Mouse (Mus musculus): ENCODE data around the gene Adgrg5.

Gene Adgrg5

DNA sequence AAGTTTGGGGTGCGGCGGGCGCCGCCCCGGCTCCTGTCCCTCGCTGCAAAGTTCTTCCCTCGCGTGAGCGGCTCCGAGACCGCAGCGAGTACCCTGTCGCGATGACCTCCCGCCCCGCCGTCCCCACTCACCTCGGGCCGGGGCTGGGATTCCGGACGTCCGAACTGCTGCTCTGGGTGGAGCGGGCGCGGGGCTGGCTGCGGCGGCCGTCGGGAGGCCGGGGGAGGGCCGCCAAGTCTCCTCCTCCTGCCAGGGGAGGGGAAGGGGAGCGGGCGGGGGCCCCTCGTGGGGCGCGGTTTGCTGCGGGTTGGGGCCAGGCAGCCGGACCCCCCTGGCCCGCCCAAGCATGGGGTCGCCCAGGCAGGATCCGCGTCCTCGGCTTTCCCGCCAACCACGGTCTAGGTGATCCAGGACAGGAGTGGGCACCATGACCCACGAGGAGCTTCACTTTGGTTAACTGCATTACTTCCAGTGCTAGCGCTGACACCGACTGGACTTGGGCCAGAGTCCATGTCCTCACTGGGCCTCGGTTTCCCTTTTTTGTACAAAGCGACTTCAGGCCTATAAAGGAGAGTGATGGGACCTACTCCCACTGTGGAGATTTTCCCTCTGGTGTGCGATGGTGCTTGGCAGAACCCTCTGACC, 5.5 kb upstream of the Adgrg5 start, which contains the start of gene Ccdc102a:
TSS of gene Ccdc102a (minus strand) at position 248 of the 645 bp plus-strand sequence.
- peak; percentile 59 for DNase-seq

- DNase-seq, result no peak
These were observed 4.2 kb upstream of the Adgrg5 start for GRCm38 (mm10) chr8:94919256-94919655.

- DNase-seq, result no peak
These were observed 1.3 kb upstream of the Adgrg5 start for GRCm38 (mm10) chr8:94922176-94922575.

DNA sequence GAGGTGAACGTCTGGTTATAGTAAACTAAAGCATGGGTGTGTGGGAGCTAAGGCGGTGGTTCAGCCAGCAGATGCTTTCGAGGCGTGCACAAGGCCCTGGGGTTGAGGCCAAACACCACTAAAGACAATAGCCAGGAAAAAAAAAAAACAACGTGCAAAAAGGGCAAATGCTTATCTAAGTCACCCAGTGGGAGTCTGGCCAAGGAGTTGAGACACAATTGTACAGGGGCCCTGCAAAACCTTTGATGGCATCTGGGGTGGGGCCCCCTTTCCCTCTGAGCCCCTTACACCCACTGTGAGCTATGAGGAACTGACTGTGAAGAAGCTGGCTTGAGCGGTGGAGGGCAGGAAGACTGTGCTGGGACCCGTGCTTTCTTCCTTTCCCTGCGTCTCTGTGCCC, 892 bp upstream of the Adgrg5 start:
- peak; percentile 56 for DNase-seq

GRCm38 (mm10) chr8:94928227-94928626, 4.7 kb downstream of the Adgrg5 start:
- no peak for DNase-seq

GRCm38 (mm10) chr8:94933918-94934317, 10.4 kb downstream of the Adgrg5 start:
- no peak for DNase-seq

DNA sequence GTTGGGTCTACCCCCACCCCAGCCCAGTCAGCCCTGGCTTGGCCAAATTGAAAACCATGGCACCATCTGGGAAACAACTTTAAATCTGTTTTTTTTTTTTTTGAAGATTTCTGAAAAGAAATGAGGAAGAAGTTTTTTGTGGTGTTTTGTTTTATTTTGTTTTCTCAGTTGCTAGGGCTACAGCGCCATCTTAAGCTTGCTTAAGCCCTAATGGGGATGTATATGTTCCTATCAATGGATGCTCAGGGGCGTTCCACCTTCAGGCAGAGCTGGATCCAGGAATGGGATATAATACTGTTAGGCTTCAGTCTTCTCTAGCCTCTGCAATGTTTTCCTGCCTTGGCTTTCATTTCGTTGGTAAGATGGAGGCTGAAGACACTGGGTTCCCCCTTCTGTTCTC, 11.7 kb downstream of the Adgrg5 start:
- no peak for DNase-seq

DNA sequence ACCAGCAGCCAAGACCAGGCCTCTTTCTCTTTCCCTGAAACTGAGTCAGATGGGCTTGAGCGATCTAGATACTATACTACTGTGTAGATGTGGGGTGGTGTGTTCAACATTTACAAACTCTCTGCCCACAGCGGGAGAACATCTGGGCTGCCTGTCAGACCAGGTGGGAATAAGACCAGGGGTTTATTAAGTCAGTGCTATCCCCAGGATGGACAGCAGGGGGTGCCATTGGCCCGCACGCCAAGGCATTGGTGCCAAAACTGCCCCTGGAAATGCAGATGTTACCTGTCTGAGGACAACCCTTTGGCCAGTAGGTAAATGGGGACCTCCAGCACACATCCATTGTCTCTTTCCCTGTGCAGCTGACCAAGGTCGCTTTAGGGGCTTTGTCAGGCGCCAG, 19.1 kb downstream of the Adgrg5 start:
- DNase-seq, result peak; percentile 78

GRCm38 (mm10) chr8:94945185-94945584, 21.7 kb downstream of the Adgrg5 start:
- no peak for DNase-seq

DNA sequence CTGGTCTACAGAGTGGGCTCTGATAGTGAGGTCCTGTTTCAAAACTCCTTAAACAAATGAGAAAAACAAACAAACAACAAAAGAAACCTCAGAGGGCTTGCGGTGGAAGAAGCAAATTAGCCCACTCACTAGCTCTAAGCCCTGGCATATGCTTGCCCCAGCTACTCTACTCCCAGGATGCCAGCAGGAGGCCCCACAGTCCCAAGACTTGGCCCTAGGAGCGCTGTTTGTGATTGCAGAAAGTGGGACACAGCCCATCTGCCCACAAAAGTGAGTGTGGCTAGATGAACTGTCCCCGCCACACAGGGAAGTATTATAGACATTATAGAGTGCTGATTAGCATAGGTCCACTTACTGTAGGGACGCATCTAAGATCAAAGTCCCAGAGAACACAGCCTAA, 24.9 kb downstream of the Adgrg5 start:
- DNase-seq, result no peak

- no peak for DNase-seq
These were observed 25.5 kb downstream of the Adgrg5 start for GRCm38 (mm10) chr8:94949010-94949409.

- peak; percentile 76 for DNase-seq
These were observed 26.6 kb downstream of the Adgrg5 start for GRCm38 (mm10) chr8:94950046-94950445.

GRCm38 (mm10) chr8:94950458-94950857, 27.0 kb downstream of the Adgrg5 start:
- no peak for DNase-seq

GRCm38 (mm10) chr8:94952086-94952485, 28.6 kb downstream of the Adgrg5 start:
- DNase-seq, result no peak

DNA sequence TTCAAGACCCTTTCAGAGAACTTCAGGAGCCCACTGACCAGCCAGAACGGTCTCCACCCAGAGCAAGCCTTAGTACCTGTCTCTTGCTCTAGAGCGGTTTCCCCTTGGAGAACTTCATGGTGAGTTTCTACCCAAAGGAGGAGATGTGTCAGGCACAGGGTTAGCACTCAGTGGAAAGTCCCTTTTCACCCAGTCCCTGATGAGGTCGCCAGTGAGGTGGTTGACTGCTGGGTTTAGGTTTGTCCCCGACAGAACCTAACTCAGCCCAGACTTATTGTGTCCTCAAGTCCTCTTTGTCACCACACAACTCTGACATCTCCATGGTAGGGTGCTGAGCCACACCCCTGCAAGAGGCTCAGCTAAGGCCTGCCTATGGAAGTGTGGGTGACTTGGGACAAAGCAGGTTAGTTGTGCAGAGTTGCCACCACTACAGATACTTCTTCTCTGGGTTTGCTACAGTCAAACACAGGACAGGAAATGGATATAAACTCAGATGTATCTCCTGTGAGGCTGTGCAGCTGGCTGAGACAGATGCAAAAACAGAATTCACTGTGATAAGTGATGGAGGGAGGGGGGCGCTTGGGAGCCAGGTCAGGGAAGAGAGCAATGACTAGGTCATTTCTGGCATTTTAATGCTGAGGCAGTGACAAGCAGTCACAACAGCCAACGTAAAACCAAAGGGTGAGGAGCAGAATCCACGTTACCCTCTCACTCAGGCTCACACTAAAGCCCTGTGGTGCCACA, 30.3 kb downstream of the Adgrg5 start:
- peak; percentile 45 for DNase-seq

DNA sequence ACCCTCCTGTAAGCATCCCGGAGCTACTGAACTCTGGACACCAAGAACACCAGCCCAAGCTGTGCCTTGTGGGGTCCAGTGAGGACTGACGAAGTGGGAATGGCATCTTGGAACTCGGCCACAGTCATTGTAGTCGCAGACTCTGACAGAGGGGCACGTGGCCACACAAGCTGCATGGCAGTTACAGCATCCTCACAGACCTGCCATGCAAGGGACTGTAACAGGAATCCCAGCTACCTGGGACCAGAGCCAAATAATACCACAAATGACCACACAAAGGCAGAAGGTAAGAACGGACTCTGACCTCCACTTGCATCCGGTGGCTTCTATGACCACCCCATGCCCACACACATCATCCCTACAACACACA, 30.9 kb downstream of the Adgrg5 start:
- DNase-seq, result no peak

DNA sequence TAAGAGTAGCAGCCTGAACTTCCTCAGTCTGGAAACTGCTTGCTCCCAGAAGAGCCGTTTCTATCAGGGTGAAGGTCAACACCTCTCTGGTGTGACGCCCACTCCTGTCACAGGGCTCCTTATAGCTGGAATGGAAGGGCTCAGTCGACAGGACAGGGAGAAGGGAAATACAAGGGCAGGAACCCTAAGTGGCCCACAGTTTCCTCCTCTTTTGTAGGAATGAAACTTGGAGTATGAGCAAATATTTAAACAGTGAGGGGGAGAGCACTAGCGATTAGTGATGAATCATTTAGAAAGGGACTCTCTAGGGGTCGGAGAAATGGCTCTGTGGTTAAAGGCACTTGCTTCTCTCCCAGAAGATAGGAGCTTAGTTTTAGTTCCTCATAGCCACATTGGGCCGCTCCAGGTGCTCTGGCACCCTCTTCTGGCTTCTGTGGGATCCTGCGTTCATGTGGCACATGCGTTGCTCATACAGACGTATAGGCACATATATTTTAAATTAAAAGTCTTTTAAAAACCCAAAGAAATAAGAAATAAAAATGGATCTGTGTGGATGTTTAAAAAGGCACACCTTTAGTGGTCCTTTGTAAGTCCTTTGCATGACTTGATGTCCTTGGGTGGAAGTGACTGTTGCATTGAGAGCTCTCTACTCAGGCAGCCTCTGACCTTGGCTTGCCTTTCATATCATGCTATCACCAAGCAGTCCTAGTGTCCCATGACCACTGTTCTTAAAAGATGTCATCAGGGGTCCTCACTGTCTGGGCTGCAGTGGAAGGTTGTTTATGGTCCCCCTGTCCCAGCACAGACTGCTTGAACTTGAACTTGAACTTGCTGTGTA, 31.6 kb downstream of the Adgrg5 start:
- DNase-seq, result peak; percentile 82

DNA sequence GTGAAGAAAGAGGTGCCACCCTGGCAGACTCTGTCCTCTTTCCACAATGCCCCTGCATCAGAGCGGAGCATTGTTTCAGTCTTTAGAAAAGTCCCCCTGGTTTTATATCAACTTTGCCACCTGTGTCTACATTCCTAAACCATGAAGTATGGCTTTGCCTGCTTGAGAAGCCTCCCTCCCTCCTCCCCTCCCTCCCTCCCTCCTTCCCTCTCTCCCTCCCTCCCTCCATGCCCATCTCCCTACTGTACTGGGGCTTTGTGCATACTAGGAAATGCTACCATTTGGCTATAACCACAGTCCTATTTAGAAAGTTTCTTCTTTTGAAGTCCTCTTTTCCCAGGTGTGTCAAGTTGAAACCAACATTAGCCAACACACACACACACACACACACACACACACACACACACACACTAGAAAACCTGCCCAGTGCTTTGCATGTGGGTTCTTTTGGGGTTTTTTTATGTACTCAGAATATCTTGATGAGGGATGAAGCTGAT, 32.6 kb downstream of the Adgrg5 start:
- no peak for DNase-seq

DNA sequence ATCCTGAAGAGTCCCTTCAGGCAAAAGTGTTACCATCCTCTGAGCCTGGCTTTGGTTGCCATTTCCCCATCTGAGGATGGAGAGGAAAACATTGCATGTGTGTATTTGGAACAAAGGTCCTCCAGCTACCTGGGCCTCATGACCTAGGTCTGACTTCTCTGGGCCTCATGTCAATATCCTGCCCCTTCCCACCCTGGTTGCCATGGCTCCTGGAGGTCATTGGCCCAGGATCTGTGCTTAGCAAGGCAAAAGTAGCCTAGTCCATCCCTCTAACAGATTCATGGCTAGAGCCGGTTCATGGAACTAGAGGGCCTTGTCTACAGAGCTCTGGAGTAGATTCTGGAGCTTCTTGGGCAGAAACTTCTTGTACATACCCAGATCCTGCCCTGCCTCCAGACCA, 38.7 kb downstream of the Adgrg5 start:
- peak; percentile 47 for DNase-seq

DNA sequence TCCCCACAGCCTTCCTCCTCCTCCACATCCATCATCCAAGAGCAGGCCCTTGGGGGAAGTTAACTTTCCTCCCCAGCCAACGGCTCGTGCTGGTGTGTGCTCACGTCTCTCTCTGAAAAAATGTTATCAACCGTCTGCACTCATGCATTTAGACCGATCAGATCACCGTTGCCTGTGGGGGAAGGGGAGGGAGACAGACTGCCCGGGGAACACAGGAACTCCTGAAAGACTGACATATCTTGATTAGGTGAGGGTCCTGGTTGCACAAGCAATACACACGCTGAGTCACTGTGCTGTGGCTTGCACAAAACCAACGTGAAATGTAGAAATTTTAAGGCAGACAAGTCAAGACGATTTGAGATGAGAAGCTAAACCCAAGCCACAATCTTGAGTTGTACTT, 41.3 kb downstream of the Adgrg5 start:
- DNase-seq, result peak; percentile 91

DNA sequence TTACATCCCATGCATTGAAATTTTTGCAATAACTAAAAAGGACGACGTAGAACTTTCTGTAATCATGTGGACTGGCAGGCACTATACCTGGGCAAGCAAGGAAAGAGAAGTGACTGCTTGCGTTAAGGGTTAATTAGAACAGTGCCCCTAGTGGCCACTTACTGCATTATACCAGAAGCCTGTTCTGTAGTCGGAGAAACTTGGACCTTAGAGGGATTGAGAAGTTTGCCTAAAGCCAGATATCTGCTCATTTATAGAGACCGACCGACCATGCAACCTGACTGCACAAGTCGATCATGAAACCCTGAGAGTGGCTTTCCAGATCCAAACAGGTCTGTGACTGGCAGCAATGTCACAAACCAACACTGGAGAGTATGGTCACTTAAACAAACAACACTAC, 43.1 kb downstream of the Adgrg5 start:
- peak; percentile 83 for DNase-seq

- no peak for DNase-seq
These were observed 43.6 kb downstream of the Adgrg5 start for GRCm38 (mm10) chr8:94967071-94967470.

DNA sequence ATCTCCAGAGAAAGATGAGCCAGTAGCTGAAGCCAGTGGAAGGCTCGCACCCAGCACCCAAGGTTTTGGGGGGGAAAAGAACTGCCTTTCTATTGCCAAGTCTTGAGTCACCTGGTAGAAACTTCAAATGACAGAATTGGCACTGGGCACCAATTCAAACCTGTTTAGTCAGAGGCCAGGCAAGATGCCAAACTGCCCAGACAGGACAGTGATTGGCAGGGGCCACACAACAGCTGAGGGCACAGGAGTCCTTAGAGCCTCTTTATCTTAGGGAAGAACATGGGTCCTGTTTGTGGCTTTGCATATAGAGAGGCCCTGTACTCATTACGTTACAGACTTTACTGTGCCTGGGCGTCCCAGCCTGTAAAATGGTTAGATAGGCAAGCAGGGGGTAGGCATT, 44.1 kb downstream of the Adgrg5 start:
- peak; percentile 24 for DNase-seq

All from liver (tissue).